Mouse (Mus musculus): ENCODE measurements around the gene Nrgn. TPM values are rescaled to one million over a fixed set of nuclear protein-coding genes. Genes with fewer than 3 reads are reported as not detected.
A peak's percentile ranks its signal among the peaks of the same experiment; 100 is the strongest.

Nrgn gene
- total RNA-seq, 2 experiments from 2014 or later, result 0.34 to 0.57 TPM

DNA sequence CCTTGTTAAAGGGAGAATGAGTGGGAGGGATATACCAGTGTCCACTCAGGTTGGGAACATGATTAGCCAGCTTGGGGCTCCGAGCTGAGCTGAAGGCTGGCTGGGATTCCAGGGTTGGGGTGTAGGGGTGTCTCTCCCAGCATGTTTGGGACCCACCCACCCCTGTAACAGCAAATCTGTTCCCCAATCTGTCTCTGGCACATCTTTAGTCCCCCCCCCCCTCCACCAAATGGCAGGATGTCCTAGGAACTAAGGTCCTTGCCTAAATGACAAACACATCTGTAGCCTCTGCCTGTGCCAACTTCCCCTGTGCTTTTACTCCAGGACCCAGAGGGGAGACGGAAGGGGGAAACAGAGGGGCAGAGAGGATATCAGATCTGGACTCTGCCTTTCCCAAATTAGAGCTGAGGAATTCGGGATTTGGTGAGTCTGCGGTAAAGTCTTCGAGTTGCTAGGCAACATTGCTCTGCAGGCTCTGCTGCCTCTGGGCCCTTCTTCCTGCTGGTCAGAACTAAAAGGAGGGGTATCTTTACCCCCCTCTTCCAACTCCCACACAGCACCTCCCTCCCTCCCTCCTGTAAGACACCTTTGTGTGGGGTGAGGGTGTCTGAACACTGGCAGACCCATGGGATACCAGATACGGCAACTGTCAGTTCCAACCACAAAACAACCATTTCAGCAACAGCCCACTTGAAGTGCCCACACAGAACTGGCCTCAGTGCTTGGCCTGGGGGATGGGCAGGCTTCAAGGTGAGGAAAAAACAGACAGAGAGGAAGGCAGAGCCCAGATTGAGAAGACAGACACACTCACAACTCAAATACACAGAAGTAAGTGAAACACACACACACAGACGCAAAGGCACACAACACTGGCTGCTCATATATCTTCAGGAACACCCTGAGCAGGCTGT, 2.4 kb upstream of the Nrgn start, which contains the start of gene Siae:
TSS of gene Siae (plus strand) at position 861 of the 911 bp plus-strand sequence.
- no peak for DNase-seq (ENCODE audit: low spot score)

GRCm38 (mm10) chr9:37554279-37554678, 1.6 kb upstream of the Nrgn start:
- no peak for DNase-seq (ENCODE audit: low spot score)

DNA sequence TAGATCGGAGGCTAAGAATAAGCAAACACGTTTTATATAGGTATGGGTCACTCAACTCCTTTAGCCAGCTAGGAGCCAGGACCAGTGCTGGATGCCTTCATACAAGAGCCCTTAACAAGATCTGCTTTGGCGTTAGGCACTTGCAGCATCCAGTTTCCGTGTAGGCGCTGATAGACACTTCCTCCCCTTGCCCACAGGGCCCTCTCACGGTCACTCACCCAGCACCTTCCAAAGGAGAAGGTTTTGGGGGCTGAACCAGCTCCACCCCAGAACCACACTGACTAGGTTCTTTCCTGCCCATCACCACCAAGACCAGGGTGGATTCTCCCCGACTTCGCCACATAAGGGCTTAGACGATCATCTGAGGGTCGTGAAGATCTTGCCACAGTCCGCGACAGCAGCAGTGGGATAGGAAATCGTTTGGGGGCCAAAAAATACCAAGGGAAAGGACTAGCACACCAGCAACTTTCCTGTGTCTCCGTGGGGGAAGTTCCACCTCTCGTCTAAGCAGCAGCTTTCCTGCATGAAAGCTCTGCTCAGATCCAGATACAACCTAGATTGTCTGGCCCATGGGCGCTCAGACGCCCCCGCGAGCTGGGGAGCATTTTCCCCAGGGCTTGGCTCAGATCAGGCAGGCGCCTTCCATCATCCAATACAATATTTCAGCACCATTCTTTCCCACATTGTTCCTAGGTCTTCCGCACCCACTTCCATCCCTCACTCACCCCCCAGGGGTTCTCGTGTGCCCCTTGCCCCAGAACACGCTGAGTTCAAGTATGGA, 763 bp downstream of the Nrgn start:
- DNase-seq (ENCODE audit: low spot score), result no peak

- DNase-seq (ENCODE audit: low spot score), result no peak
Observed at GRCm38 (mm10) chr9:37550435-37550834, 2.3 kb downstream of the Nrgn start.

DNA sequence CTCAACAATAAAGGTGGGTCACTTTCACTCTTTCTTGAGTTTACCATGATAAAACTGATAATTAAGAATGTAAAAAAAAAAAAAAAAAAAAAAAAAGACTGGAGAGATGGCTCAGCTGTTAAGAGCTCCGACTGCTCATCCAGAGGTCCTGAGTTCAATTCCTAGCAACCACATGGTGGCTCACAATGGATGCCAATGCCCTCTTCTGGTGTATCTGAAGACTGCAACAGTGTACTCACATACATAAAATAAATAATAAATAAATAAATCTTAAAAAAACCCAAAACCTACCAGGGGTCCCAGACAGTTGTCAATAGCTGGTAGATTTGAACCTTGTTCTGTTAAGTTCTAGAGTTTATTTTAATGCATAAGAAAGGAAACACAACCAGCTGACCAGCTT, 5.8 kb downstream of the Nrgn start:
- no peak for DNase-seq (ENCODE audit: low spot score)

DNA sequence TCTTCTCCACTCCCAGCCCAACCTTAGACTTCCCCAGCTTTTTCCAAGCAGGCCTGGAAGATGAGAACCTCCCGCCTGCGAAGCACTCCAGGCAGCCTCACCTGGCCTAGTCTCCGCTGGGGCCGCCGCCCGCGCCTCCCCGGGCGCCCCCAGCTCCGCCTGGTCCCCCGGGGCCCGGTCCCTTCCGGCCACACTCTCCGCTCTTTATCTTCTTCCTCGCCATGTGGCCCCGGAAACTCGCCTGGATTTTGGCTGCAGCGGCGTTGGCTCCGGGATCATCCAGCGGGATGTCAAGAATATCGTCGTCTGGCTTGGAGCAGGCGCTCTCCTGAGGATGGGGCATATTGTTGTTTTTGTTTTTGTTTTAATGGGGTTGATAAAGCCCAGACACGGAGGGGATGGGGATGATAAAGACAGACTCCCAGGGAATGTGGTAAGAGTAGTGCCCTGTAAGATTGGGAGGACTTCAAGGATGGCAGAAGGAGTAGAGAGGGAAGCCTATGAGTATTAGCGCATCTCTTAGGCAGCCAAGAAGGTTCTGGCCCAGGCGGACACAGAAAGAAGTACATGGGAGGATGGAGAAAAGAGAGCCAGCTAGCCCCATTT, 6.8 kb downstream of the Nrgn start:
- no peak for DNase-seq (ENCODE audit: low spot score)

DNA sequence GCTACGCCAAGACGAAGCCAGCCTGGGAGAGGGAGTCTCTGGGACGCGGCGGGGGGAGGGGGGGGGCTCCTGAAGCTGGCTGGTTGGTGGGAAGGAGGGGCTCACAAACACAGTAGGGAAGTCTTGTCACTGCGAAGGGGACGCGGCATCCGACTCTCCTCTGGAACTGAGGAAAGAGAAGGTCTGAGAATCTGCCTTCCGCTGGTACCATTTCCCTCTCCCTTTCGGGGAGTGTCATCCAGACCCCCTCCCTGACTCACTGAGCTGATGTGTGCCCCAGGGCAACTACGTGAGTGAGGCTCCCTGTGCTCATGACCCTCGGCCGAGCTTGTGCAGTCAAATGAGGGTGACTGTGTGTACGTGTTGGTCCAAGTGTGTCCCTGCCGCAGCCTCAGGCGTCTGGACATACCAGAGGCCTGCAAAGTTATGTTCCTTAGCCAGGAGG, 7.5 kb downstream of the Nrgn start:
- no peak for DNase-seq (ENCODE audit: low spot score)

- DNase-seq (ENCODE audit: low spot score), result peak; percentile 26
Observed at GRCm38 (mm10) chr9:37544447-37545165, 8.1 kb downstream of the Nrgn start.

DNA sequence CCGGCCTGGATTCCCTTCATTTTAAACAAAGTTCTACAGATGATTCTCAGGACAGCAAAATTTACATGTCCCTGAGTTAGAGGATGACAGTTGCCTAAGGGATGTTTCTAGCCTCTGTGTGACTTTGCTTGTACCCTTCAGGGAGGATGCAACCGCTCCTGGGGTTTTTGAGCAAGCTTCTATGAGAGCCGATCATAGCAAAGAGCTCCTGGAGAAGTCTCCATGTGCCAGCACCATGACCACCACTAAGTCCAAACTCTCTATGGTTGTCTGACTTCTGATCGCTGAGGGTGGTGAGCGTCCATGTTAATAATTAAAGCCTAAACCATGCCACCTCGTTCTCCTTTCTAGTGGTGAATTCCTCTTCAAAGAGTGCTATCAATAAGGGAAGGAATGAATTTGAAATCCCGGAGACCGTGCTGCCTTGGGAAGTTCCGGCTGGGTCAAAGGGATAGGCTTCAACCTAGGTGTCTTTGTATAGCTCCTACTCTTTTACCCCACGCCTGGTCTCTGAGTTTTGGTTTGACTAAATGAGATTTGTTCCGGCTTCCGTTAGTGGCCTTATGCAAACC, 8.7 kb downstream of the Nrgn start:
- no peak for DNase-seq (ENCODE audit: low spot score)

- no peak for DNase-seq (ENCODE audit: low spot score)
Observed at GRCm38 (mm10) chr9:37541851-37542642, 10.7 kb downstream of the Nrgn start.

DNA sequence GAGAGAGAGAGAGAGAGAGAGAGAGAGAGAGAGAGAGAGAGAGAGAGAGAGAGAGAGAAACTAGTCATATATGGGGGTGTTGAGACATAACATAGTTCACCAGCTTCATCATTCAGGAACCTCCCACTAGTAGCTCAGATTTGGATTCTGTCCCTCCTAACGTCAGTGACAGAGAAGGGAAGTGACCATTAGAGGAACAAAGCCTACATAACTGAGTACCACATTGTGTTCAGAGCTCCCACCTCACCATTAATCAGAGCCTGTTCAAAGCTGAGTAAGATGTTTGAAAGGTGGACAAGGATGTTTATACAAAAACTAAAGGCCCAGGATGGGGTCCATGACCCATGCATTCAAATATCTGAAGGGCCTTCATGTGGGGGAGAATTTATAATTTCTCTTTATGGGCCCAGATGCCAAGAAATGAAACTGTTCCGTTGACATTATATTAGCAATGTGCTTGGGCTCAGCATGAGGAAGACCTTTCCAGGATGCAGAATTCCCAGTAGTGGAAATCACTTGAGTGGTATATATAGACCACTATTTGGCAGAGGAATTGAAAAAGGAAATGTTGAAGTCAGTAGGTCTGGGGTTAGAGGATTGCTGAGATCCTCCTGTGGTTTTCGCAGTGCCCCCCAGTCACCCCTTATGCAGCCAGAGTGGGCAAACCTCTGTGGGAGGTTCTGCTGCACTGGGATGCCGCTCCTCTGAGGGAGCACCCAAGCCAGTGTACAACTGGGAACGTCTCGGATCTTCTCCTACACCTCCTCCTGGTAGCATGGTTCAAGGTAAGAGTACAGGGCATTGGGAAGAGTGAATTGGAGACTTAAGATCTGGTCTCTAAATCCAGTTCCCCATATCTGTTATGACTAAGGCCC, 11.8 kb downstream of the Nrgn start:
- no peak for DNase-seq (ENCODE audit: low spot score)

GRCm38 (mm10) chr9:37540226-37540625, 12.5 kb downstream of the Nrgn start:
- DNase-seq (ENCODE audit: low spot score), result no peak

DNA sequence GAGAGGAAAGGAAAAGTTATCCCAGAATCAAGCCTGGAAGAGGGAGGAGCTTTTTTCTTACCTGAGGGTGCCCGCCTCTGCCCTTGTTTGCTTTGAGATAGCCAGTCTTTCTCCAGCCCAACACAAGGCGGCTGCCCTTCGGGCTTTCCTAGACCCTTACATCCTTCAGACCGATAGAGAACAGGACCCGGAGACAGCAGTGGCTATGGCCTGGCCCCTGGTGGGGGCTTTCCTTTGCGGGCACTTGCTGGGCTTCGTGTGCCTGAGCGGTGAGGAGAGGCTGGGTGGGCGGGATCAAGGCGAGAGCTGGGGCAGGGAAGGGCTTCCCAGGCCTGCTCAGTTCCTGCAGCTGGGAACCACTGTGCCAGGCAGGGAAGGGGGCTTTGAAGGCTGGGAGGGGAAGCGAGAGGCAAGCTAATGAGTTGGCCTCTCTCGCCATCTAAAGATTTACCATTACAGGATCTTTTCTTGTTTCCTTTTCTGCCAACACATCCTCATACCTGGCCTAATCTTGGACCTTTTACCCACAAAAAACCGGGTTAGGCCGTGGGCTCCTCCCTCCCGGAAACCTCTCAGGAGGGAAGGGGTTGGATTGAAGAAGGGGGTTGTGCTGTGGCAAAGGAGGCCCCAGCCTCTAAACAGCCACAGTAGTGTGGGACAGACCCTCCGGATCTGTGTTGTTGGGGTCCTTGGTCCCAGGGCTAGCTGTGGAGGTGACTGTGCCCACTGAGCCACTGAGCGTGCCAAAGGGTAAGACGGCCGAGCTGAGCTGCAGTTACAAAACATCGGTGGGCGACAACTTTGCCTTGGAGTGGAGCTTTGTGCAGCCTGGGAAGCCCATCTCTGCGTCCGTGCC, 13.3 kb downstream of the Nrgn start, which contains the start of gene Vsig2:
TSS of gene Vsig2 (plus strand) at position 86 of the 856 bp plus-strand sequence.
- DNase-seq (ENCODE audit: low spot score), result no peak

DNA sequence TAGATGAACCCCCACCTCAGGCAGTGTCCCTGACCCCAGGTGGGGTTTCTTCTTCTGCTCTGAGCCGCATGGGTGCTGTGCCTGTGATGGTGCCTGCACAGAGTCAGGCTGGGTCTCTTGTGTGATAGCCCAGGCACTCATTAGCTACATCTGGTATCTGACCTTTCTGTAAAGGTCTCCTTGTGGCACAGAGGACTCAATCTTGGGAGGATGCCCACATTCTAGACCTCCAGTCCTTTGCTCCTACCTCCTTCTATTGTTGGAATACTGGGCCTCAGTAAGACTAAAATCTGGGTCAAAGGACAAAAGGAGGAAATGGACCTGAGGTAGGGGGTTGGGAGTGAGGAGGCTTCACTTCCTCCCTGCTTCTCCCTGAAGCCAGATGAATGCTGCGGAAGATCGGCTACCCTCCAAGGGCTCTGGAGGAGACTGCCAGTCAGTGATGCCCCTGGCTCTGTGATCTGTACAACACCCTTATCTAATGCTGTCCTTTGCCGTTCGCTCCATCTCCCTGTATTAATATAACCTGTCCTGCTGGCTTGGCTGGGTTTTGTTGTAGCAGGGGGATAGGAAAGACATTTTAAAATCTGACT, 14.9 kb downstream of the Nrgn start:
- DNase-seq (ENCODE audit: low spot score), result no peak

DNA sequence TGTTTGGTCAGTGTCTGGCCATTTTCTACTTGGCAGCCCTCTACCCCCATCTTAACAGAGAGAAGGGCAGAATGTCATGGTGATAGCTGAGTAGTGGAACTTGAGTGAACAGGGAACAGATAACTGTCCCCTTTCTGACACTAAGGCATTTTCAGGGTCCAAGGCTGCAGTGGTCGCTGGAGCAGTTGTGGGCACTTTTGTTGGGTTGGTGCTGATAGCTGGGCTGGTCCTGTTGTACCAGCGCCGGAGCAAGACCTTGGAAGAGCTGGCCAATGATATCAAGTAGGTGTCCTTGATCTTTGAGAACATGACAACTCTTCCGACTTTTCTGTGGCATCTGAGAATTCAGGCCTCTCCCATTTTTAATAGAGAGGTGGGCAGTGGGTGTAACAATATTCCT, 15.9 kb downstream of the Nrgn start:
- no peak for DNase-seq (ENCODE audit: low spot score)

DNA sequence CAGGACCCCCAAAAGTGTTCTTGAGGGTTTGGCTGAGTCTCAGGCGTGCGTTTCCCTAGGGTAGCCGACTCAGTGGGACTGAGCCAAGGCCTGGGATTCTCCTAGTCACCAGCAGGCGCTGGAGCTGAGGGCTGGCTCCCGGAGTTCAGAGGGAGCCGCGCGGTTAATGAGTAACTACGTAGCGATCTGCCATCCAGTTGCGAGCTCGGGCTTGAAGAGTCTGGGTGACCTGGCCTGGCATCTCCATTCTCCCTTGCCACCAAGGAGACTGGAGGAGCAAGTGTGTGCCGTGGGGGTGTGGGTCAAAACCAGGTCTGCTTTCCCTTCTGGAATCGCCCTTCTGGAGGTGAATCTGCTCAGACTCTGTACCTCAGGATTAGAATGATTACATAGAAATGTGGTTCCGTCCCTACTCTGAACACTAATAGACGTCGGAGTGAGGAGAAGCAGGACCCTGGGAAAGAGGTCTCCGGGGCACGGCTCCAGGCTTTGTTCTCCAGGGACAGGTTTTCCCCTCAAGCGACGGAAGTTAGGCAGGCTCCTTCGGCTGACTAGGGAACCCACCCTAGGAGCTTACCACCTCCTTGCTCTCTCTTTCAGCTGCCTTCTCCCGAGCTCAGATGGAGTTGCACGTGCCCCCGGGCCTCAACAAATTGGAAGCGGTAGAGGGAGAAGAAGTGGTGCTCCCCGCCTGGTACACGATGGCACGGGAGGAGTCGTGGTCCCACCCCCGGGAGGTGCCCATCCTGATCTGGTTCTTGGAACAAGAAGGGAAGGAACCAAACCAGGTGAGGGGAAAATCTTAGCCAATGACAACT, 21.6 kb downstream of the Nrgn start:
- DNase-seq (ENCODE audit: low spot score), result no peak
